Mouse (Mus musculus) kidney, embryonic 16.5 days (tissue): ENCODE measurements around the gene Lrrc74b. TPM values are rescaled to one million over a fixed set of nuclear protein-coding genes. Genes with fewer than 3 reads are reported as not detected.
"Not testable (repeated sequence)": the region's sequence is repeated elsewhere in the genome, so short reads cannot be mapped to it uniquely, and the experiment has no call there.

ENCODE experiments used
- ATAC-seq: fragments of 200-750 bp; cut with Nextera tagmentation; 2 replicates; pipeline ENCODE4 v1.8.0; 2017; ENCODE audit warnings: moderate TSS enrichment; ENCODE audit not compliant: low FRiP score, low TSS enrichment
- H3K27ac ChIP-seq: fragments of 300-500 bp; sonication (generic); 2 replicates; pipeline ENCODE4 v1.5.1; 2014; ENCODE audit warnings: low read length
- H3K27me3 ChIP-seq: fragments of 300-500 bp; sonication (generic); 2 replicates; pipeline ENCODE4 v1.6.1; 2014; ENCODE audit warnings: low read length, control low read depth, mixed read lengths; ENCODE audit not compliant: insufficient read depth
- H3K36me3 ChIP-seq: fragments of 300-500 bp; sonication (generic); 2 replicates; pipeline ENCODE4 v1.6.1; 2014; ENCODE audit warnings: low read length, control low read depth, mixed read lengths; ENCODE audit not compliant: insufficient read depth
- H3K4me1 ChIP-seq: fragments of 300-500 bp; sonication (generic); 2 replicates; pipeline ENCODE4 v1.6.1; 2014; ENCODE audit warnings: low read length, control low read depth, mixed read lengths; ENCODE audit not compliant: insufficient read depth
- H3K4me2 ChIP-seq: fragments of 300-500 bp; sonication (generic); replicated peaks from 2 replicates; pipeline ENCODE4 v1.6.1; 2014; ENCODE audit warnings: low read depth, low read length
- H3K4me3 ChIP-seq: fragments of 300-500 bp; sonication (generic); 2 replicates; pipeline ENCODE4 v1.5.1; 2014; ENCODE audit warnings: mild to moderate bottlenecking, low read length
- H3K9ac ChIP-seq: fragments of 300-500 bp; sonication (generic); replicated peaks from 2 replicates; pipeline ENCODE4 v1.6.1; 2014; ENCODE audit warnings: low read length
- H3K9me3 ChIP-seq: fragments of 300-500 bp; sonication (generic); 2 replicates; pipeline ENCODE4 v1.6.1; 2016; ENCODE audit warnings: low read length, control low read depth
- WGBS: fragments of 180-500 bp; shearing (Covaris S2); extraction: QIAGEN DNeasy Blood & Tissue Kit; methylation state at CpG from one replicate; pipeline ENCODE4 v1.1.7; 2014; 5-methylcytosine and 5-hydroxymethylcytosine counted together
- polyA plus RNA-seq: library from polyadenylated mRNA; unstranded; fragments of >200 nt; fragmentation: Nextera tagmentation; extraction: Ambion mirVana; gene quantifications from 2 replicates; pipeline ENCODE4 v1.2.1, GENCODE M21; 2015

Gene Lrrc74b
- polyA plus RNA-seq, 1 experiment from 2014 or later, result 0.20 TPM

- ATAC-seq, H3K9ac ChIP-seq, H3K27me3 ChIP-seq, H3K9me3 ChIP-seq, H3K4me3 ChIP-seq, H3K27ac ChIP-seq, H3K36me3 ChIP-seq, H3K4me2 ChIP-seq: not testable (repeated sequence)
- H3K4me1 ChIP-seq, result peaks cover 30% of the 10 kb centered on the region
- 33% methylated on average over 4 of the region's 4 CpGs for WGBS
Observed at GRCm38 (mm10) chr16:17554702-17555101, 6.3 kb downstream of the Lrrc74b start.

- peak overlapping the region; percentile 16; the same call in 1 of the 2 replicates for H3K4me3 ChIP-seq
- ATAC-seq, result peak; percentile 90
- no peaks in the 10 kb centered on the region for H3K27me3 ChIP-seq
- H3K36me3 ChIP-seq, result no peaks in the 10 kb centered on the region
- no peaks in the 10 kb centered on the region for H3K9me3 ChIP-seq
- WGBS, result 9% methylated on average over 18 of the region's 18 CpGs
- H3K4me1 ChIP-seq, result peaks cover 27% of the 10 kb centered on the region
- H3K4me2 ChIP-seq, result peak overlapping the region; percentile 54
- peak overlapping the region; percentile 41 for H3K9ac ChIP-seq
- H3K27ac ChIP-seq, result 0 out of 2 replicates have a peak overlapping the region, but pooled peaks have one; percentile 40
Observed at GRCm38 (mm10) chr16:17553910-17554685, 6.9 kb downstream of the Lrrc74b start.

GRCm38 (mm10) chr16:17552837-17553236 lies 8.2 kb downstream of the Lrrc74b start:
- Histone ChIP-seq H3K9ac (no peak overlapping the region), H3K27ac (no peak overlapping the region), H3K36me3 (no peaks in the 10 kb centered on the region), H3K9me3 (no peaks in the 10 kb centered on the region), H3K4me3 (no peak overlapping the region), H3K27me3 (no peaks in the 10 kb centered on the region), H3K4me1 (peaks cover 16% of the 10 kb centered on the region), H3K4me2 (no peak overlapping the region)
- no peak for ATAC-seq
- 81% methylated on average over 7 of the region's 7 CpGs for WGBS

GRCm38 (mm10) chr16:17542632-17543031 lies 18.4 kb downstream of the Lrrc74b start:
- no peak overlapping the region for H3K4me2 ChIP-seq
- H3K4me3 ChIP-seq, result no peak overlapping the region
- H3K9me3 ChIP-seq, result no peaks in the 10 kb centered on the region
- 71% methylated on average over 2 of the region's 2 CpGs for WGBS
- no peaks in the 10 kb centered on the region for H3K36me3 ChIP-seq
- no peak overlapping the region for H3K27ac ChIP-seq
- ATAC-seq, result no peak
- H3K9ac ChIP-seq, result no peak overlapping the region
- no peaks in the 10 kb centered on the region for H3K27me3 ChIP-seq
- H3K4me1 ChIP-seq, result no peaks in the 10 kb centered on the region

DNA sequence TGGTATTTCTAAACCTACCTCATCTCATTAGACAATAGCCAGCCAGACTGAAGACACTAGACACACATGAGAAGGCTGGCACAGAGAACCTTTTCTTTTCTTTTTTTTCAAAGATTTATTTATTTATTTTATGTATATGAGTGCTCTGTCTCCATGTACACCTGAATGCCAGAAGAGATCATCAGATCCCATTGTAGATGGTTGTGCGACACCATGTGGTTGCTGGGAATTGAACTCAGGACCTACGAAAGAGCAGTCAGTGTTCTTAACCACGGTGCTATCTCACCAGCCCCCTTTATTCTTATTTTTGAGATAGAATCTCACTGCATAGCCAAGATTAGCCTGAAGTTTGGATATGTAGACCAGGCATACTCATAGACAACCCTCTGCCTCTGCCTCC lies 24.5 kb downstream of the Lrrc74b start:
- WGBS, result 89% methylated on average over 3 of the region's 3 CpGs
- Histone ChIP-seq H3K4me3 (no peak overlapping the region), H3K27ac (no peak overlapping the region), H3K4me2 (no peak overlapping the region), H3K27me3 (no peaks in the 10 kb centered on the region), H3K4me1 (peaks cover 4% of the 10 kb centered on the region), H3K36me3 (no peaks in the 10 kb centered on the region), H3K9ac (no peak overlapping the region), H3K9me3 (no peaks in the 10 kb centered on the region)
- ATAC-seq, result no peak

- no peak for ATAC-seq
- Histone ChIP-seq H3K36me3 (peaks cover 11% of the 10 kb centered on the region), H3K4me3 (no peak overlapping the region), H3K4me2 (no peak overlapping the region), H3K9ac (no peak overlapping the region), H3K4me1 (peaks cover 19% of the 10 kb centered on the region), H3K27ac (no peak overlapping the region), H3K9me3 (no peaks in the 10 kb centered on the region), H3K27me3 (no peaks in the 10 kb centered on the region)
- WGBS, result 75% methylated on average over 14 of the region's 14 CpGs
Observed at GRCm38 (mm10) chr16:17532676-17533329, 28.2 kb downstream of the Lrrc74b start.

- no peak overlapping the region for H3K4me2 ChIP-seq
- peaks cover 19% of the 10 kb centered on the region for H3K4me1 ChIP-seq
- 60% methylated on average over 4 of the region's 4 CpGs for WGBS
- H3K36me3 ChIP-seq, result peaks cover 17% of the 10 kb centered on the region
- H3K27ac ChIP-seq, result no peak overlapping the region
- H3K9me3 ChIP-seq, result no peaks in the 10 kb centered on the region
- no peak for ATAC-seq
- no peak overlapping the region for H3K9ac ChIP-seq
- no peak overlapping the region for H3K4me3 ChIP-seq
- no peaks in the 10 kb centered on the region for H3K27me3 ChIP-seq
Observed at GRCm38 (mm10) chr16:17532271-17532670, 28.8 kb downstream of the Lrrc74b start.

- no peaks in the 10 kb centered on the region for H3K27me3 ChIP-seq
- H3K27ac ChIP-seq, result peak within 1 kb of the TSS; percentile 97
- peaks cover 30% of the 10 kb centered on the region for H3K36me3 ChIP-seq
- H3K9ac ChIP-seq, result peak within 1 kb of the TSS; percentile 82
- H3K4me3 ChIP-seq, result peak within 1 kb of the TSS; percentile 70
- under 1% methylated on average over 67 of the region's 67 CpGs for WGBS
- peak within 1 kb of the TSS; percentile 72 for H3K4me2 ChIP-seq
- H3K4me1 ChIP-seq, result peaks cover 19% of the 10 kb centered on the region
- peak; percentile 97 for ATAC-seq
- H3K9me3 ChIP-seq, result no peaks in the 10 kb centered on the region
Observed at GRCm38 (mm10) chr16:17530640-17531288, 30.3 kb downstream of the Lrrc74b start, which contains the start of gene Thap7. Gene Thap7 (minus strand): TSS chr16:17531136.

- ATAC-seq, result 0 out of 2 replicates have a peak, but pooled peaks have one; percentile 1
- WGBS, result 12% methylated on average over 17 of the region's 17 CpGs
- Histone ChIP-seq H3K9me3 (no peaks in the 10 kb centered on the region), H3K4me2 (peak overlapping the region; percentile 72), H3K27ac (peak overlapping the region; percentile 97), H3K4me3 (peak overlapping the region; percentile 70), H3K27me3 (no peaks in the 10 kb centered on the region), H3K4me1 (peaks cover 19% of the 10 kb centered on the region), H3K9ac (peak overlapping the region; percentile 82), H3K36me3 (peaks cover 37% of the 10 kb centered on the region)
Observed at GRCm38 (mm10) chr16:17529981-17530586, 31.0 kb downstream of the Lrrc74b start.
